Mouse (Mus musculus): ENCODE results near the gene Brd2.

- TF ChIP-seq CTCF (IDR thresholded peaks at IDR 0.05 in 2 of 3, conservative IDR thresholded peaks at IDR 0.05 in 1 of 3; ENCODE audit: control insufficient read depth in 1 of 3, insufficient read depth in 1 of 3, low read depth in 2 of 3, low read length in 3 of 3, poor library complexity in 1 of 3, severe bottlenecking in 1 of 3) (no peak), MAFK (IDR thresholded peaks at IDR 0.05; ENCODE audit: borderline replicate concordance, low read depth, low read length) (no peak), HCFC1 (IDR thresholded peaks at IDR 0.05; ENCODE audit: low read depth, low read length) (no peak), POLR2A (IDR thresholded peaks at IDR 0.05; ENCODE audit: control insufficient read depth in 1 of 2, insufficient read depth in 1 of 2, low read depth in 1 of 2, low read length in 2 of 2, poor library complexity in 1 of 2) (no peak), NRF1 (IDR thresholded peaks at IDR 0.05; ENCODE audit: insufficient read depth, low read depth, low read length, poor library complexity, severe bottlenecking) (no peak)
Measured at GRCm38 (mm10) chr17:34106555-34106954, 15.9 kb downstream of the Brd2 start.
